Mouse (Mus musculus): ENCODE data around the gene Clcn3.

The Clcn3 gene

GRCm38 (mm10) chr8:60951757-60952156 lies 31.3 kb downstream of the Clcn3 start:
- WGBS: 100% methylated on average over 1 of the region's 1 CpGs

DNA sequence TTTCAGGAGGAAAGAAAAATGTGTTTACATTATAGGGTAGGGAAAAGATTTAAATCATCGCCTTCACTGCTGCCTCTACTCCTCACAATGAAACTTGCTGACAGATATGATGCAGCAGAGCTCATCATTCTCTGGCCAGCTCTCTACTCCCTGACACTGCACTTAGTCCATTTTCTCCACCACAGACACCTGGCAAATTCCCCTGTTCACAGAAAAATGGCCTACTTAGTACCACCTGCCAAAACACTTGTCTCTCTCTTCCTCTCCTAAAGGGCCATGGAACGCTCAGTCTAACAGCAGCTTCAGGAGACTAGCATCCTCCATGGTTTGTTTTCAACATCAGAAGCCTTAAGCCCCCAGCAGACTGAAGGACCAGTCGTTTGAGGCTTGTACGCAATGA lies 31.8 kb downstream of the Clcn3 start:
- 59% methylated on average over 4 of the region's 4 CpGs for WGBS

- WGBS: 40% methylated on average over 4 of the region's 4 CpGs
Observed at GRCm38 (mm10) chr8:60949859-60950258, 33.2 kb downstream of the Clcn3 start.

DNA sequence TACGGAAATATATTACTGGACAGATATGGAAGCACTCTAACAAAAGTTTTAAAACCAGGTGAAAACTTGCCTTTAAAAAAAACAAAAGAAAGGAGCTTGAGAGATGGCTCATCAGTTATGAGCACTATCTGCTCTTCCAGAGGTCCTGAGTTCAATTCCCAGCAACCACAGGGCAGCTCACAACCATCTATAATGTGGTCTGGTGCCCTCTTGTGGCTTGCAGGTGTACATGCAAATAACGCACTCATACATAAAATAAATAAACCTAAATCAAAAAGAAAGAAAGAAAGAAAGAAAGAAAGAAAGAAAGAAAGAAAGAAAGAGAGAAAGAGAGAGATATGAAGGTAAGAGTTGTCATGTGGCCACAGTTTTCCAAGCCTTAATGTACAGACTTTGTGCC lies 40.2 kb downstream of the Clcn3 start:
- 94% methylated on average over 2 of the region's 2 CpGs for WGBS

GRCm38 (mm10) chr8:60938717-60939424 lies 44.2 kb downstream of the Clcn3 start:
- 47% methylated on average over 3 of the region's 3 CpGs for WGBS

DNA sequence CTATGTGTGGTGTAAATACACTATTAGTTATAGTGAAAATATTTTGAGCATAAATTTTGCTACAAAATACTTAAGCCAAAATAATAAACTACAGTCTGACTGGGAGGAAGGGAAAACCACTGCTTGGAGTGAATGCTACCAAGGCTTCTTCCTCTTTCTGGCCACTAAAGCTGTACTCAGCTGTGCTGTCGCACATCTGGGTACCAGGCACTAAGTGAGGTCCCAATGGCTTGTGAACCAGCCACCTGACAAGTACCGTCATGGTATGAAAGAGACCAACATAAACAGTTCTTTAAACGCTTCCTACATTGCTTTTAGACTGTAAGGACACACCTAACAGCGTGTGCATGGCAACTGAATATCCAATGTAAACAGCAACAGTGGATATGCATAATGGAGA lies 62.9 kb downstream of the Clcn3 start:
- 76% methylated on average over 4 of the region's 4 CpGs for WGBS

- 63% methylated on average over 3 of the region's 3 CpGs for WGBS
Observed at GRCm38 (mm10) chr8:60919069-60919468, 64.0 kb downstream of the Clcn3 start.

DNA sequence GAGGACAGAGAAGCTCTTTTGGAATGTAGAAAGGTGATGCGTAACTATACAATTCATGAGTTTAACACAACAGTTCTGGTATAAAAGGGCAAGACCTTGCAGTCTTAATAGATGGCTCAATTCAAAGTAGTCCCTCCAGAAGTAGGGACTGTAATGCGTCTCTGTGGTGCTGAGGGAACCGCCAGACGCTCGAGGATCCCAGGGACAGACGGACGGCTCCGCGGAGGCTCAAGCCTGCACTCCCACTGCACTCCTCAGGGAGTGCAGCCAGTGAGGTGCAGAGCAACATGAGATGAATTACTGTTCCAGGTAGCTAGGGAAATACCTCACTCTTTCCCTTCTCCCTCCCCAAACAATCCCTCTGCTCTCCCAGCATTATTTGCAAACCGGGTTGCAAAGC lies 70.5 kb downstream of the Clcn3 start:
- WGBS: 61% methylated on average over 10 of the region's 10 CpGs

DNA sequence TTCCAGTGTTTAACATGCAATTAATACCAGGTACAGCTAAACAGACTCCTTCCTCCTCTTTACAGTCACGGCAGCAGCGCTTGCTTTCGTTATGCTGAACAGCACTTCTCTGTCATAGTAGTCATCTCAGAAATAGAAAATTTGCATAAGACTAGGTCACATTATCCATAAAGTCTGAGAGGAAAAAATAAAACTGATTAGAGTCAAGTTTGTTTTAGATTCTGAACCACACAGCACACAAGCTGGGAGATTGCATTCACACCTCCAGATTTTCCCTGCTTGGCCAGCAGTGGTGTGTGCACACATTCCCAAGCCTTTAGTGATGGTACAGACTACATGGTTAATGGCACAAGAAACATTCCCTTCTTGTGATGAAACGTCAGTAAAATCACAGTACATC lies 71.0 kb downstream of the Clcn3 start:
- WGBS: 48% methylated on average over 4 of the region's 4 CpGs

- WGBS: 63% methylated on average over 9 of the region's 9 CpGs
Observed at GRCm38 (mm10) chr8:60900147-60900546, 83.0 kb downstream of the Clcn3 start.

- WGBS: 86% methylated on average over 6 of the region's 6 CpGs
Observed at GRCm38 (mm10) chr8:60895878-60896277, 87.2 kb downstream of the Clcn3 start.

- 98% methylated on average over 4 of the region's 4 CpGs for WGBS
Observed at GRCm38 (mm10) chr8:60891757-60892156, 91.3 kb downstream of the Clcn3 start.

DNA sequence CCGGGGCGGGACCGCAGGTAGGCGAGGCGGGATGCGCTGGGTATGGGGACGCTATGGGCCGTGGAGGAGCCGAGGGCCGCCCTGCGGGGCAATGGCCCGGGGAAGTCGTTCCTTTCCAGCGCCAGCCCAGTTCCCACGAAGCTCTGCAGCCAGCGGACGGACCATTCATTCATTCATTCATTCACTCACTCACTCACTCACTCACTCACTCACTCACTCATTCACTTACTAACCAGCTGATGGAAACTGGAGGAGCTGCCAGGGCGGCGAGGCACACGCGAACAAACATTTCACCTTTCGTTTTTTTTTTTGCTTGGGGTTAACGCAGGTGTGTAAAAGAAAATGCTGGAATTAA lies 92.6 kb downstream of the Clcn3 start:
- WGBS: 1% methylated on average over 23 of the region's 23 CpGs

DNA sequence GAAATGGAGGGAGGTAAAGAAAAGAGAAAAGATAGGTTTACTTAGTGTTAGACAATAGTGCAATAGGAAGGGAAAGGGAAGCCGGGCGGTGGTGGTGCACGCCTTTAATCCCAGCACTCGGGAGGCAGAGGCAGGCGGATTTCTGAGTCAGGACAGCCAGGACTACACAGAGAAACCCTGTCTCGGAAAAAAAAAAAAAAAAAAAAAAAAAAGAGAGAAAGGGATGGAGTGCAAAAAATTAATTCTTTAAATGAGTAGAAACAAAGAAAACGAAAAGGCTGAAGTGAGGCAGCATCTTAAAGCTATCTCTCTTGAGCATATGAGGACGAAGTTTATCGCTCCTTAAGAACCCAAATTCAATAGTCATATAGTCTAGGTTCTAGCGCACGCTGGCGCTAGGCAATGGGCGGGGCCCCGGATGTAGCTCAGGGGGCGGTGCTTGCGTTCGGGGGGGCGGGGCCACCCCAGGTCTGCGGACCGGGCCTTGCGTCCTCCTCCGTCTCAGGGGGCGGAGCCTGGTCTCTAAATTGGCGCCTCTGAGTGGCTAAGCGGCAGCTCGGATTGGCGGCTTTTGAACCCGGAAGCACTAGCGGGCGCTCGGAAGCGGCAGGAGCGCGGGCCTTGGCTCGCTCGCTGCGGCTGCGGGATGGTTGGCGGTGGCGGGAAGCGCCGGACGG lies 93.1 kb downstream of the Clcn3 start, which contains the start of gene Hpf1:
Gene Hpf1 (plus strand): TSS at position 576 of the 677 bp plus-strand sequence.
- WGBS: 3% methylated on average over 43 of the region's 43 CpGs

DNA sequence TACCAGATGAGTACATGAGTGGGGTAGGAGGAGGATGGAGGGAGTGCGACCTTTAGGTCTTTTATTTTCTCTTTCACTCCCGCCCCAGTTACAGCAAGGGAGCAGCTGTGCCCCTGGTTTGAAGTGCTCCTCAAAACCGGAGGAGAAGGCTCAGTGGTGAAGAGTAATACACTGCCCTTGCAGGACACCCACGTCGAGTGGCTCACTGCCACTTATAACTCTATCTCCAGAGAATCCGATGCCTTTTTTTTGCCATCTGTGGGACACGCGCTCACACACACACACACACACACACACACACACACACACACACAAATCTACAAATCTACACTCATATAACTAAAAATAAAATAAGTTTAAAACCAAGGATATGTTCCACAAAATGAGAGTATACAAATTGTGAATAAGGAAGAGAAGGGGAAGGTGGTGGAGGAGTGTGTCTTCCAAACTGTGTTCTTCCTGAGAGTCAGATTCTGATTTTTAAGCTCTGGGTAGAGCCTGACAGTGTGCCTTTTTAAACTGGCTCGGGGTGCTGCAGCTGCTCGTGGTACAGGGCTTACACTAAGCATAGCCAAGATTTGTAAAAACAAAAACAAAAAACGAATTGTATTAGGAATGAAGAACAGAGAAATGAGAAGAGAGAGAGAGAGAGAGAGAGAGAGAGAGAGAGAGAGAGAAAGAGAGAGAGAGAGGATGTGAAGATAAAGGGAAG lies 93.8 kb downstream of the Clcn3 start:
- WGBS: 49% methylated on average over 11 of the region's 11 CpGs

DNA sequence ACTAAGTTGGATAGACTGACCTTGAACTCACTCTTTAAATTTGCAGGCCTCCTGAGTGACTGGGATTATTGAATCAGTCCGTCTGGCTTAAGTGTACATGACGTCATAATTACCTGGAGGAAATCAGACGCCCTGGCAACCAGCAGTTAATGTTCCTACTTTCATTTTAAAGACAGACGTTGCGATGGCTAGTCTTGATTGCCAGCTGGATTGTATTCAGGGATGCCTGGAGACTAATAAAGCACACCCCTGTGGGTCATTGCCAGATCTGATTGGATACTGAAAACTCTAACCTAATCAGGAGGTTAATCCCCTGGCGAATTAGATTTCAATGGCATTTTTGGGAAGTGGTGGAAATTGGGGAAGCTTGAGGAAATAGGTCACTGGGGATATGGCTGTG lies 96.4 kb downstream of the Clcn3 start:
- 60% methylated on average over 6 of the region's 6 CpGs for WGBS

GRCm38 (mm10) chr8:60883419-60884137 lies 99.5 kb downstream of the Clcn3 start:
- 84% methylated on average over 4 of the region's 4 CpGs for WGBS

DNA sequence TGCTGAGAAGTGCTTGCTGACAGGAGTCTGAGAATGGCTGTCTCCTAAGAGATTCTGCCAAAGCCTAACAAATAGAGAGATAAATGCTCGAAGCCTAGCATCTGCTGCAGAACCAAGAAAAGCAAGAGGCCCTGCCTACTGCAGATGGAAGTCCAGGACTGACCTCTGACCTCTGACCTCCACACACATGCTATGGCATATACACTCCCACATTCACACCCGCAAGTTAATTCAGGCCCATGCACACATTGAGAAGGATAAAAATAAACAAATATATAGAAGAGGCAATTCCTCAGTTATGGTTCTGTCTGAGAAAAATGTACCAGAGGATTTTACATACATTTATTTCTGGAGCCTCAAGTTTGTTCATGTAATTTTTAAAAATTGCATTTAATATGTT lies 104.5 kb downstream of the Clcn3 start:
- WGBS: 85% methylated on average over 2 of the region's 2 CpGs

DNA sequence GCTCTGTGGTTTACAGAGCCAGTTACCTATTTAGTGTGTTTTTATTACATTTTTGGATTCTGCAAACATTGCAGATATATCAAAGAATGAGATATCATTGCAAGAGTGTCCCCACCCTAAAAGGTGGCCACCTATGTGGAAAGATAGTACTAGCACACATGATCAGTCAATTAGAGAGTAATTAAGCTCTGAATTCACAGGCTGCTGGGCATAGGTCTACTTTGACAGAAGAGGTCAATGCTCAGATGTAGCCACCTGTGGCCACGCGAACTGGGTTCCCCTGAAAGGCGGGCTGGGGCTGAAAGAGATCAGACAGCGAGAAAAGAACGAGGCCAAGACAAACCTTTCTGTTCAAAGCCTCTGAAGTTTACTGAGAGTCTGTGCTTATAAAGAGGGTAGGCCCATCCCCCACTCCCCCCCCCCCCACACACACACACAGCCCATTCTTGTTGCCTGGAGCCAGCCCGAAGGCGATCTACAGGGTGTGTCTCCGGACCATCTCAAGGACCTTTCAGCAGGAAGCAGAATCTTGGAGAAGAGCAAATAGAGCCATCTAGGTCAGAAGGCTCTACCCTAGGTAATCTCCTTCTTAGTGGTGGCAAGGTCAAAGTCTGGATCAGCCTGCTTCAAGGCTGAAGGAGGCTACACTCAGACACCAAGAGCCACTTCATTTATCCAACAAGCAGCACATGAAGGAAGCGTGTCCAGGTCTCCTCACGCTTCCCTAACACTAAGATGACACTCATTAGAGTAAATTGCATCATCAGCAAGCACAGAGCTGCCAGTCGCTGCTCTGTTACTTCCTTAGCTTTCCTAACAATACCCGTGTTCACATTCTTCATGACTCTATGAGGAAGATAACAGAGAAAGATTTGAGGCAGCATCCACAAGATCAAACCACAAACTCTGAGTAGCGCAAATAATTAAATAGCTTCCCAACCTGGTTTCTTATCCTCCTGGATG lies 112.6 kb downstream of the Clcn3 start:
- 86% methylated on average over 13 of the region's 13 CpGs for WGBS

- 96% methylated on average over 2 of the region's 2 CpGs for WGBS
Observed at GRCm38 (mm10) chr8:60869761-60870160, 113.3 kb downstream of the Clcn3 start.

Measured in cerebral cortex, adult 2 months (tissue).